Mouse (Mus musculus) liver, embryonic 12.5 days (tissue): ENCODE results near the gene Ankrd27. TPM values are rescaled to one million over a fixed set of nuclear protein-coding genes. Genes with fewer than 3 reads are reported as not detected.

Source experiments
- ATAC-seq: fragments of 200-750 bp; cut with Nextera tagmentation; 2 replicates; pipeline ENCODE4 v1.8.0; 2017; ENCODE audit warnings: moderate number of reproducible peaks, mild to moderate bottlenecking, moderate library complexity
- H3K27ac ChIP-seq: fragments of 300-500 bp; sonication (generic); 2 replicates; pipeline ENCODE4 v1.5.1; 2016; ENCODE audit warnings: mild to moderate bottlenecking
- H3K27me3 ChIP-seq: fragments of 300-500 bp; sonication (generic); replicated peaks from 2 replicates; pipeline ENCODE4 v1.6.1; 2016; ENCODE audit warnings: mild to moderate bottlenecking, moderate library complexity
- H3K36me3 ChIP-seq: fragments of 300-500 bp; sonication (generic); 2 replicates; pipeline ENCODE4 v1.6.1; 2016; ENCODE audit warnings: mild to moderate bottlenecking, moderate library complexity
- H3K4me1 ChIP-seq: fragments of 300-500 bp; sonication (generic); 2 replicates; pipeline ENCODE4 v1.6.1; 2016
- H3K4me2 ChIP-seq: fragments of 300-500 bp; sonication (generic); 2 replicates; pipeline ENCODE4 v1.6.1; 2016; ENCODE audit warnings: mild to moderate bottlenecking, moderate library complexity
- H3K4me3 ChIP-seq: fragments of 300-500 bp; sonication (generic); 2 replicates; pipeline ENCODE4 v1.5.1; 2016; ENCODE audit warnings: mild to moderate bottlenecking, moderate library complexity
- H3K9ac ChIP-seq: fragments of 300-500 bp; sonication (generic); 2 replicates; pipeline ENCODE4 v1.6.1; 2016; ENCODE audit warnings: mild to moderate bottlenecking, moderate library complexity
- H3K9me3 ChIP-seq: fragments of 300-500 bp; sonication (generic); replicated peaks from 2 replicates; pipeline ENCODE4 v1.6.1; 2016; ENCODE audit warnings: mild to moderate bottlenecking, moderate library complexity
- WGBS: fragments of 180-500 bp; shearing (Covaris S2); methylation state at CpG from one replicate; pipeline ENCODE4 v1.1.7; 2016; ENCODE audit not compliant: insufficient replicate concordance; 5-methylcytosine and 5-hydroxymethylcytosine counted together
- polyA plus RNA-seq: library from polyadenylated mRNA; unstranded; fragments of >200 nt; fragmentation: Nextera tagmentation; extraction: Ambion mirVana; gene quantifications from 2 replicates; pipeline ENCODE4 v1.2.1, GENCODE M21; 2016

Gene Ankrd27
- polyA plus RNA-seq, 1 experiment from 2014 or later = 45.5 TPM

- no peak overlapping the region for H3K4me3 ChIP-seq
- no peak overlapping the region for H3K9ac ChIP-seq
- H3K36me3 ChIP-seq = no peaks in the 10 kb centered on the region
- H3K4me1 ChIP-seq = peaks cover 27% of the 10 kb centered on the region
- 65% methylated on average over 6 of the region's 6 CpGs for WGBS
- H3K4me2 ChIP-seq = no peak overlapping the region
- no peaks in the 10 kb centered on the region for H3K27me3 ChIP-seq
- H3K9me3 ChIP-seq = no peaks in the 10 kb centered on the region
- no peak overlapping the region for H3K27ac ChIP-seq
- ATAC-seq = no peak
Observed at GRCm38 (mm10) chr7:35683409-35684122, 97.5 kb downstream of the Ankrd27 start.

GRCm38 (mm10) chr7:35686216-35686615 is 100.2 kb downstream of the Ankrd27 start:
- no peak overlapping the region for H3K4me3 ChIP-seq
- H3K27me3 ChIP-seq = no peaks in the 10 kb centered on the region
- no peak overlapping the region for H3K9ac ChIP-seq
- no peak overlapping the region for H3K27ac ChIP-seq
- WGBS = 44% methylated on average over 11 of the region's 11 CpGs
- H3K4me2 ChIP-seq = peak overlapping the region; percentile 58
- peaks cover 11% of the 10 kb centered on the region for H3K36me3 ChIP-seq
- ATAC-seq = 0 out of 2 replicates have a peak, but pooled peaks have one; percentile 18
- H3K4me1 ChIP-seq = peaks cover 27% of the 10 kb centered on the region
- H3K9me3 ChIP-seq = no peaks in the 10 kb centered on the region

- ATAC-seq = no peak
- Histone ChIP-seq H3K36me3 (peaks cover 11% of the 10 kb centered on the region), H3K4me1 (peaks cover 27% of the 10 kb centered on the region), H3K4me3 (peak overlapping the region; percentile 14), H3K4me2 (peak overlapping the region; percentile 58), H3K9ac (no peak overlapping the region), H3K27me3 (no peaks in the 10 kb centered on the region), H3K27ac (no peak overlapping the region), H3K9me3 (no peaks in the 10 kb centered on the region)
- 19% methylated on average over 13 of the region's 13 CpGs for WGBS
Observed at GRCm38 (mm10) chr7:35686756-35687155, 100.7 kb downstream of the Ankrd27 start.

- Histone ChIP-seq H3K9me3 (no peaks in the 10 kb centered on the region), H3K27ac (no peak overlapping the region), H3K4me1 (peaks cover 27% of the 10 kb centered on the region), H3K27me3 (no peaks in the 10 kb centered on the region), H3K4me3 (peak overlapping the region; percentile 14), H3K9ac (no peak overlapping the region), H3K36me3 (peaks cover 11% of the 10 kb centered on the region), H3K4me2 (peak overlapping the region; percentile 58)
- ATAC-seq = no peak
- WGBS = 30% methylated on average over 10 of the region's 10 CpGs
Observed at GRCm38 (mm10) chr7:35687229-35687628, 101.2 kb downstream of the Ankrd27 start.

- Histone ChIP-seq H3K27me3 (no peaks in the 10 kb centered on the region), H3K9ac (no peak overlapping the region), H3K9me3 (no peaks in the 10 kb centered on the region), H3K36me3 (peaks cover 11% of the 10 kb centered on the region), H3K4me2 (no peak overlapping the region), H3K4me1 (peaks cover 27% of the 10 kb centered on the region), H3K4me3 (no peak overlapping the region), H3K27ac (no peak overlapping the region)
- no peak for ATAC-seq
- 72% methylated on average over 9 of the region's 9 CpGs for WGBS
Observed at GRCm38 (mm10) chr7:35688276-35688675, 102.2 kb downstream of the Ankrd27 start.

Other genes with a start within 250 kb of the Ankrd27 start
- gene Faap24, start 189.4 kb upstream of the Ankrd27 start, polyA plus RNA-seq = 34.4 and 34.7 TPM in 2 replicates
- 25.5 and 25.9 TPM in 2 replicates for gene Cep89, start 189.2 kb upstream of the Ankrd27 start, polyA plus RNA-seq
- gene Slc7a9, start 137.4 kb upstream of the Ankrd27 start, polyA plus RNA-seq = 2.2 and 3.2 TPM in 2 replicates
- gene Tdrd12, start 48.5 kb upstream of the Ankrd27 start, polyA plus RNA-seq = 0.30 TPM in 1 of 2 replicates, not detected in the other
- gene Nudt19, start 29.9 kb upstream of the Ankrd27 start, polyA plus RNA-seq = 99.9 and 102 TPM in 2 replicates
- gene Rgs9bp, start 662 bp upstream of the Ankrd27 start, polyA plus RNA-seq = 0.06 and 0.11 TPM in 2 replicates
- 193 and 197 TPM in 2 replicates for gene Pdcd5, start 61.3 kb downstream of the Ankrd27 start, polyA plus RNA-seq
- 9.0 and 12.5 TPM in 2 replicates for gene Dpy19l3, start 168.2 kb downstream of the Ankrd27 start, polyA plus RNA-seq
- gene Zfp507, start 216.8 kb downstream of the Ankrd27 start, polyA plus RNA-seq = 8.8 and 9.2 TPM in 2 replicates